Mouse (Mus musculus) hindbrain, embryonic 11.5 days (tissue): ENCODE measurements at regions not wholly inside any gene's neighbourhood (a gene's known extent, or its start where the extent isn't known, plus 50 kb on each side); places are given as distances from the start of the nearest gene placed in this dataset.
A peak's percentile ranks its signal among the peaks of the same experiment; 100 is the strongest.

Experiments used
- ATAC-seq: fragments of 200-750 bp; cut with Nextera tagmentation; 2 replicates; pipeline ENCODE4 v1.8.0; 2017; ENCODE audit warnings: mild to moderate bottlenecking, moderate TSS enrichment, moderate library complexity; ENCODE audit not compliant: low FRiP score
- DNase-seq: peaks from one replicate; pipeline ENCODE4 v3.0.0-alpha.2; 2015; ENCODE audit warnings: low spot score
- H3K27ac ChIP-seq: fragments of 300-500 bp; sonication (generic); 2 replicates; pipeline ENCODE4 v1.5.1; 2014; ENCODE audit warnings: mild to moderate bottlenecking, low read depth, low read length
- H3K27me3 ChIP-seq: fragments of 300-500 bp; sonication (generic); 2 replicates; pipeline ENCODE4 v1.6.1; 2014; ENCODE audit warnings: mild to moderate bottlenecking, low read length, moderate library complexity, mixed read lengths; ENCODE audit not compliant: control insufficient read depth, insufficient read depth
- H3K36me3 ChIP-seq: fragments of 300-500 bp; sonication (generic); 2 replicates; pipeline ENCODE4 v1.6.1; 2014; ENCODE audit warnings: mild to moderate bottlenecking, low read length, moderate library complexity, mixed read lengths; ENCODE audit not compliant: control insufficient read depth, insufficient read depth
- H3K4me1 ChIP-seq: fragments of 300-500 bp; sonication (generic); replicated peaks from 2 replicates; pipeline ENCODE4 v1.6.1; 2014; ENCODE audit warnings: low read length, mixed read lengths; ENCODE audit not compliant: control insufficient read depth, insufficient read depth
- H3K4me2 ChIP-seq: fragments of 300-500 bp; sonication (generic); replicated peaks from 2 replicates; pipeline ENCODE4 v1.6.1; 2014; ENCODE audit warnings: mild to moderate bottlenecking, low read depth, low read length
- H3K4me3 ChIP-seq: fragments of 300-500 bp; sonication (generic); 2 replicates; pipeline ENCODE4 v1.5.1; 2014; ENCODE audit warnings: low read depth, low read length
- H3K9ac ChIP-seq: fragments of 300-500 bp; sonication (generic); 2 replicates; pipeline ENCODE4 v1.6.1; 2014; ENCODE audit warnings: low read depth, low read length
- H3K9me3 ChIP-seq: fragments of 300-500 bp; sonication (generic); 2 replicates; pipeline ENCODE4 v1.6.1; 2016; ENCODE audit warnings: low read length; ENCODE audit not compliant: control insufficient read depth
- WGBS: fragments of 180-500 bp; shearing (Covaris S2); extraction: QIAGEN DNeasy Blood & Tissue Kit; methylation state at CpG from one replicate; pipeline ENCODE4 v1.1.7; 2014; 5-methylcytosine and 5-hydroxymethylcytosine counted together

- WGBS, result 45% methylated on average over 25 of the region's 25 CpGs
- ATAC-seq, result peak; percentile 96
- Histone ChIP-seq H3K4me3 (peak overlapping the region; percentile 11; the same call in 1 of the 2 replicates), H3K36me3 (no peaks in the 10 kb centered on the region), H3K4me2 (peak overlapping the region; percentile 26), H3K27ac (peak overlapping the region; percentile 65), H3K9ac (peak overlapping the region; percentile 2; the same call in 1 of the 2 replicates), H3K27me3 (no peaks in the 10 kb centered on the region), H3K4me1 (no peaks in the 10 kb centered on the region; the same call in 1 of the 2 replicates), H3K9me3 (no peaks in the 10 kb centered on the region)
- peak; percentile 64 for DNase-seq
Observed at GRCm38 (mm10) chr13:99100430-99101409, 83.9 kb upstream of the Zfp366 start.

- Histone ChIP-seq H3K4me1 (no peaks in the 10 kb centered on the region; the same call in 1 of the 2 replicates), H3K36me3 (no peaks in the 10 kb centered on the region), H3K9me3 (no peaks in the 10 kb centered on the region), H3K4me2 (peak overlapping the region; percentile 26), H3K9ac (no peak overlapping the region), H3K4me3 (peak overlapping the region; percentile 11; the same call in 1 of the 2 replicates), H3K27ac (peak overlapping the region; percentile 65), H3K27me3 (no peaks in the 10 kb centered on the region)
- ATAC-seq (peak; percentile 74), DNase-seq (no peak)
- 53% methylated on average over 6 of the region's 6 CpGs for WGBS
Observed at GRCm38 (mm10) chr13:99099794-99100429, 84.7 kb upstream of the Zfp366 start.

GRCm38 (mm10) chr13:99099226-99099625 lies 85.4 kb upstream of the Zfp366 start:
- no peak for ATAC-seq
- Histone ChIP-seq H3K9me3 (no peaks in the 10 kb centered on the region), H3K27ac (no peak overlapping the region), H3K36me3 (no peaks in the 10 kb centered on the region), H3K4me1 (no peaks in the 10 kb centered on the region; the same call in 1 of the 2 replicates), H3K4me2 (no peak overlapping the region), H3K9ac (no peak overlapping the region), H3K27me3 (no peaks in the 10 kb centered on the region), H3K4me3 (no peak overlapping the region)
- WGBS, result 88% methylated on average over 7 of the region's 7 CpGs
- no peak for DNase-seq

- H3K4me2 ChIP-seq, result no peak overlapping the region
- no peak overlapping the region for H3K9ac ChIP-seq
- DNase-seq (no peak), ATAC-seq (no peak)
- WGBS, result 93% methylated on average over 6 of the region's 6 CpGs
- H3K4me1 ChIP-seq, result no peaks in the 10 kb centered on the region; the same call in 1 of the 2 replicates
- H3K27me3 ChIP-seq, result no peaks in the 10 kb centered on the region
- H3K9me3 ChIP-seq, result no peaks in the 10 kb centered on the region
- H3K4me3 ChIP-seq, result no peak overlapping the region
- no peaks in the 10 kb centered on the region for H3K36me3 ChIP-seq
- no peak overlapping the region for H3K27ac ChIP-seq
Observed at GRCm38 (mm10) chr13:99097606-99098545, 86.7 kb upstream of the Zfp366 start.

DNA sequence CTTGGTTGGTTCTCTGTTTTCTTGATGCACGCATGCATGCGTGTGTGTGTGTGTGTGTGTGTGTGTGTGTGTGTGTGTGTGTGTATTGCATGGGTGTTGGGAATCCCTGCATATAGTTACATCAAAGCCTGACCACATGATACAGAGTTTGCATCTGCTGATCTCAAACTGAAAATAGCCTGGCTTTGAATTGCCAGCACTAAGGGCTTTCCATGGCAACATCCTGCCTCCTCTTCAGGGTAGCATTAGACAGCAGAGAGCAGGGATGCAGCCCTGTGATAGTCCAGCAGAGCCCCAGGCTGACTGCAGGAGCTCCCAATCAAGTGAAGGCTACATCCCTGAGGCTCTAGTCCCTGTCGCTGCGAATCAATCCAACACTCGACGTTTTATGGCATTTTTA lies 87.8 kb upstream of the Zfp366 start:
- Histone ChIP-seq H3K4me1 (no peaks in the 10 kb centered on the region; the same call in 1 of the 2 replicates), H3K27ac (no peak overlapping the region), H3K27me3 (no peaks in the 10 kb centered on the region), H3K9ac (no peak overlapping the region), H3K9me3 (no peaks in the 10 kb centered on the region), H3K36me3 (no peaks in the 10 kb centered on the region), H3K4me2 (no peak overlapping the region), H3K4me3 (no peak overlapping the region)
- WGBS, result 95% methylated on average over 6 of the region's 6 CpGs
- no peak for DNase-seq
- ATAC-seq, result no peak

GRCm38 (mm10) chr13:99095006-99095405 lies 89.6 kb upstream of the Zfp366 start:
- no peak for ATAC-seq
- Histone ChIP-seq H3K9me3 (no peaks in the 10 kb centered on the region), H3K36me3 (no peaks in the 10 kb centered on the region), H3K27me3 (no peaks in the 10 kb centered on the region), H3K9ac (no peak overlapping the region), H3K27ac (no peak overlapping the region), H3K4me3 (no peak overlapping the region), H3K4me2 (no peak overlapping the region), H3K4me1 (no peaks in the 10 kb centered on the region)
- no peak for DNase-seq
- 93% methylated on average over 5 of the region's 5 CpGs for WGBS

DNA sequence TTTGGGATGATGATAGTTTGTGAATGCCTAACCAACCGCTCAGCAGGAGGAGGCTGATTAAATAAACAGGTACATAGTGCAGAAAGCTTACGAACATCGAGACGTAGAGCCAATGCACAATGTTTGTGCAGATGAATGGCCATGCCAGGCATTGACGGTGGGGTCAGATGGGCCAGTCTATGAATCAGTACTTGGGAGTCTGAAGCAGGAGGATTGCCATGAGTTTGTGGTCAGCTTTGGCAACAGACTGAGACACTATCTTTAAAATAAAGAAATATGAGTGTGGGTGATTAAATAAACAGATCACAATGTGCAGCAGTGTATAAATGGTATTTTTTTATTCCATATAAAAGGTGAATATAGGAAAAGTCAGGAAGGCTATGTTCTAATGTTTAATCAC lies 90.4 kb upstream of the Zfp366 start:
- H3K27me3 ChIP-seq, result no peaks in the 10 kb centered on the region
- no peak overlapping the region for H3K4me3 ChIP-seq
- H3K4me2 ChIP-seq, result no peak overlapping the region
- H3K27ac ChIP-seq, result no peak overlapping the region
- H3K4me1 ChIP-seq, result no peaks in the 10 kb centered on the region
- H3K9me3 ChIP-seq, result no peaks in the 10 kb centered on the region
- DNase-seq (no peak), ATAC-seq (no peak)
- H3K36me3 ChIP-seq, result no peaks in the 10 kb centered on the region
- no peak overlapping the region for H3K9ac ChIP-seq
- 78% methylated on average over 5 of the region's 5 CpGs for WGBS

- H3K27me3 ChIP-seq, result no peaks in the 10 kb centered on the region
- no peak overlapping the region for H3K27ac ChIP-seq
- no peak overlapping the region for H3K9ac ChIP-seq
- 18% methylated on average over 9 of the region's 9 CpGs for WGBS
- peak; percentile 78 for DNase-seq
- H3K9me3 ChIP-seq, result no peaks in the 10 kb centered on the region
- no peak overlapping the region for H3K4me3 ChIP-seq
- H3K4me2 ChIP-seq, result no peak overlapping the region
- H3K4me1 ChIP-seq, result no peaks in the 10 kb centered on the region
- peak; percentile 83 for ATAC-seq
- no peaks in the 10 kb centered on the region for H3K36me3 ChIP-seq
Observed at GRCm38 (mm10) chr13:99093269-99093668, 91.4 kb upstream of the Zfp366 start.
